Mouse (Mus musculus) CH12.LX (cell line): ENCODE measurements around the gene Ccdc148. TPM values are rescaled to one million over a fixed set of nuclear protein-coding genes. Genes with fewer than 3 reads are reported as not detected.

Experiments used
- DNase-seq: peaks from one replicate; pipeline ENCODE4 v3.0.0-alpha.2; 2013; ENCODE audit errors: extremely low read depth
- H3K27ac ChIP-seq: 2 replicates; pipeline ENCODE4 v1.5.1; 2012; ENCODE audit warnings: low read depth, mild to moderate bottlenecking, control low read depth, moderate library complexity; ENCODE audit not compliant: insufficient read depth
- H3K27me3 ChIP-seq: replicated peaks from 2 replicates; pipeline ENCODE3; 2012; ENCODE audit warnings: inconsistent platforms
- H3K36me3 ChIP-seq, 2 experiments: replicated peaks in 1 of 2; 2 replicates each; pipeline versions ENCODE3 to v1.6.1; 2012; ENCODE audit warnings: inconsistent platforms in 1 of 2, low read length in 1 of 2, mild to moderate bottlenecking in 1 of 2, mixed read lengths in 1 of 2, moderate library complexity in 1 of 2; ENCODE audit not compliant: control insufficient read depth in 1 of 2, insufficient read depth in 1 of 2
- H3K4me1 ChIP-seq, 2 experiments: 2 replicates each; pipeline ENCODE4 v1.6.1; 2012; ENCODE audit warnings: inconsistent platforms in 1 of 2, moderate library complexity in 1 of 2; ENCODE audit not compliant: insufficient read depth in 2 of 2, control insufficient read depth in 1 of 2
- H3K4me2 ChIP-seq: 2 replicates; pipeline ENCODE4 v1.6.1; 2012; ENCODE audit warnings: low read depth, mild to moderate bottlenecking, control low read depth; ENCODE audit not compliant: poor library complexity, insufficient read depth, severe bottlenecking
- H3K4me3 ChIP-seq, 3 experiments: fragments of 150-350 bp in 1 of 3; sonication (generic) in 1 of 3; replicated peaks in 1 of 3; 2 replicates each; pipeline versions ENCODE3 to v1.5.1; 2011 to 2012; ENCODE audit warnings: low read depth in 2 of 3, low read length in 2 of 3, mild to moderate bottlenecking in 2 of 3, moderate library complexity in 2 of 3, control low read depth in 1 of 3, improper control_type of control experiment in 1 of 3, inconsistent platforms in 1 of 3, mixed read lengths in 1 of 3; ENCODE audit not compliant: poor library complexity in 1 of 3
- H3K79me2 ChIP-seq: replicated peaks from 2 replicates; pipeline ENCODE4 v1.6.1; 2012; ENCODE audit warnings: mild to moderate bottlenecking, moderate library complexity; ENCODE audit not compliant: control insufficient read depth, poor library complexity, insufficient read depth, severe bottlenecking; ENCODE audit errors: extremely low read depth
- H3K9ac ChIP-seq: 2 replicates; pipeline ENCODE4 v1.6.1; 2012; ENCODE audit warnings: low read depth, mild to moderate bottlenecking, control low read depth, moderate library complexity; ENCODE audit not compliant: insufficient read depth
- H3K9me3 ChIP-seq: replicated peaks from 2 replicates; pipeline ENCODE3; 2012; ENCODE audit warnings: low read length, inconsistent platforms, mixed read lengths
- BHLHE40 ChIP-seq: IDR thresholded peaks from 2 replicates; pipeline ENCODE4 v1.6.1; 2011; ENCODE audit warnings: mild to moderate bottlenecking, low read depth, low read length, improper control_type of control experiment
- CTCF ChIP-seq, 2 experiments: IDR thresholded peaks in 1 of 2; conservative IDR thresholded peaks in 1 of 2; 2 replicates each; pipeline ENCODE4 v1.5.1; 2011 to 2012; ENCODE audit warnings: low read depth in 2 of 2, low read length in 2 of 2, improper control_type of control experiment in 1 of 2, inconsistent platforms in 1 of 2, mild to moderate bottlenecking in 1 of 2, moderate library complexity in 1 of 2
- E2F4 ChIP-seq: IDR thresholded peaks from 2 replicates; pipeline ENCODE4 v1.6.1; 2011; ENCODE audit warnings: low read depth, low read length, improper control_type of control experiment; ENCODE audit not compliant: insufficient replicate concordance
- ELF1 ChIP-seq: IDR thresholded peaks from 2 replicates; pipeline ENCODE4 v1.6.1; 2014; ENCODE audit warnings: low read depth, mild to moderate bottlenecking, inconsistent platforms, low read length, improper control_type of control experiment
- ETS1 ChIP-seq: conservative IDR thresholded peaks from 2 replicates; pipeline ENCODE4 v1.6.1; 2012; ENCODE audit warnings: low read depth, mild to moderate bottlenecking, inconsistent platforms, low read length, improper control_type of control experiment, moderate library complexity
- GABPA ChIP-seq: IDR thresholded peaks from 2 replicates; pipeline ENCODE4 v1.6.1; 2012; ENCODE audit warnings: low read depth, low read length, improper control_type of control experiment, inconsistent platforms; ENCODE audit not compliant: insufficient replicate concordance
- HCFC1 ChIP-seq: IDR thresholded peaks from 2 replicates; pipeline ENCODE4 v1.6.1; 2012; ENCODE audit warnings: low read depth, mild to moderate bottlenecking, inconsistent platforms, low read length, improper control_type of control experiment
- IRF4 ChIP-seq: IDR thresholded peaks from 2 replicates; pipeline ENCODE4 v1.6.1; 2014; ENCODE audit warnings: low read depth, mild to moderate bottlenecking, inconsistent platforms, low read length, improper control_type of control experiment
- MAX ChIP-seq: IDR thresholded peaks from 2 replicates; pipeline ENCODE4 v1.6.1; 2011; ENCODE audit warnings: low read length, improper control_type of control experiment
- MAZ ChIP-seq: IDR thresholded peaks from 2 replicates; pipeline ENCODE4 v1.6.1; 2012; ENCODE audit warnings: low read depth, mild to moderate bottlenecking, inconsistent platforms, low read length, improper control_type of control experiment, moderate library complexity
- MEF2A ChIP-seq: IDR thresholded peaks from 2 replicates; pipeline ENCODE4 v1.6.1; 2014; ENCODE audit warnings: low read depth, mild to moderate bottlenecking, inconsistent platforms, low read length, improper control_type of control experiment, borderline replicate concordance
- MYC ChIP-seq: IDR thresholded peaks from 2 replicates; pipeline ENCODE4 v1.6.1; 2011; ENCODE audit warnings: low read depth, mild to moderate bottlenecking, improper control_type of control experiment, low read length
- NRF1 ChIP-seq: IDR thresholded peaks from 2 replicates; pipeline ENCODE4 v1.6.1; 2014; ENCODE audit warnings: low read depth, mild to moderate bottlenecking, inconsistent platforms, low read length, improper control_type of control experiment, moderate library complexity
- PAX5 ChIP-seq: IDR thresholded peaks from 2 replicates; pipeline ENCODE4 v1.6.1; 2012; ENCODE audit warnings: low read length, inconsistent platforms, mixed read lengths
- POLR2A ChIP-seq: IDR thresholded peaks from 2 replicates; pipeline ENCODE4 v1.6.1; 2011; ENCODE audit warnings: low read depth, mild to moderate bottlenecking, improper control_type of control experiment, low read length
- POLR2AphosphoS2 ChIP-seq: IDR thresholded peaks from 2 replicates; pipeline ENCODE4 v1.6.1; 2011; ENCODE audit warnings: low read depth, low read length, improper control_type of control experiment
- RAD21 ChIP-seq: IDR thresholded peaks from 2 replicates; pipeline ENCODE4 v1.6.1; 2011; ENCODE audit warnings: low read depth, mild to moderate bottlenecking, low read length, improper control_type of control experiment, moderate library complexity
- SIN3A ChIP-seq: IDR thresholded peaks from 2 replicates; pipeline ENCODE4 v1.6.1; 2012; ENCODE audit warnings: low read length, improper control_type of control experiment, inconsistent platforms
- TCF12 ChIP-seq: IDR thresholded peaks from 2 replicates; pipeline ENCODE4 v1.6.1; 2014; ENCODE audit warnings: low read depth, mild to moderate bottlenecking, inconsistent platforms, low read length, improper control_type of control experiment
- USF1 ChIP-seq: IDR thresholded peaks from 2 replicates; pipeline ENCODE4 v1.6.1; 2014; ENCODE audit warnings: low read depth, mild to moderate bottlenecking, inconsistent platforms, low read length, improper control_type of control experiment
- USF2 ChIP-seq: conservative IDR thresholded peaks from 2 replicates; pipeline ENCODE4 v1.6.1; 2011; ENCODE audit warnings: low read depth, low read length, improper control_type of control experiment
- ZC3H11A ChIP-seq: IDR thresholded peaks from 2 replicates; pipeline ENCODE4 v1.6.1; 2012; ENCODE audit warnings: low read depth, mild to moderate bottlenecking, inconsistent platforms, low read length, improper control_type of control experiment
- ZKSCAN1 ChIP-seq: IDR thresholded peaks from 2 replicates; pipeline ENCODE4 v1.6.1; 2012; ENCODE audit warnings: low read depth, inconsistent platforms, low read length, improper control_type of control experiment, borderline replicate concordance
- ZMIZ1 ChIP-seq: IDR thresholded peaks from 2 replicates; pipeline ENCODE4 v1.6.1; 2012; ENCODE audit warnings: low read depth, mild to moderate bottlenecking, inconsistent platforms, low read length, improper control_type of control experiment
- dilution Hi-C: fragments of 300-500 bp; cut with MboI; formaldehyde crosslinking; loops from 2 replicates; pipeline ENCODE4 v1.14.3; 2020; ENCODE audit warnings: low sequenced_read_pairs; ENCODE audit not compliant: extremely low pct_unique_long_range_greater_than_20kb, extremely low pct_ligation_motif_present
- in situ Hi-C: fragments of 300-500 bp; cut with MboI; formaldehyde crosslinking; loops from 3 replicates; pipeline ENCODE4 v1.14.3; 2019; ENCODE audit warnings: low sequenced_read_pairs, low pct_ligation_motif_present, low pct_unique_long_range_greater_than_20kb, mixed read lengths
- polyA plus RNA-seq: library from polyadenylated mRNA; unstranded; fragments of >175 nt; gene quantifications from 2 replicates; pipeline ENCODE4 v1.2.1, GENCODE M21; 2012; ENCODE audit warnings: low read depth; ENCODE audit not compliant: insufficient read length
- total RNA-seq, 2 experiments: library from RNA; depleted of rRNA; stranded (reverse); fragments of 300-350 nt in 1 of 2; fragments of >200 nt in 1 of 2; gene quantifications; 2 replicates each; pipeline ENCODE4 v1.2.3; 2012 to 2014

The Ccdc148 gene
- total and polyA plus RNA-seq, 3 experiments, result not detected

DNA sequence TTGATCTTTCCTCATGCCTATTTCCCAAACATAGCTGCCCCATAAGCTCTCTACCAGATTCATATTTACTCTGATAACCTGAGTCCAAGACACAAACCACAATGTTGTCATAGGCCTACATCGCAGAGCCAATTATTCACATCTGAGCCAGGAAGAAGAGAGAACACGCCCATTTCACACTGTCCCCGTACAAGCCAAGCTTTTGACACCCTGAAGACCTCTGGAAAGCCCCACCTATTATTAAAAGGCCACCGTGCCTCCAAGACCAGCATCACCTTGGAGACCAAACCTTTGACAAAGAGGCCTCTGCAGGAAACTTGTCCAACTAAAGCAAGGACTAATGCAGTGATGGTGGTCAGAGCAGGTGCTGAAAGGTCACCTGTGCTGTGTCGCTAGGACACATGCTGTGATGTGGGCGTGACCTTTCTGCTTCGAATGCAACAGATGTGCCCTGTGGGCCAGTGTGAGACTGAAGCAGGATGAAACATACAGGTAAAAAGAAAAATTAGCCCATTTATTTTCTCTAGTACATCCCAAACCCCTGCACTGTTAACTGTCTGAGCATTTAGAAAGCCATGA lies 106.9 kb downstream of the Ccdc148 start:
- no peak overlapping the region for H3K4me2 ChIP-seq
- TF ChIP-seq ELF1 (no peak), RAD21 (no peak), CTCF (conservative IDR thresholded peaks at IDR 0.05 in 1 of 2, IDR thresholded peaks at IDR 0.05 in 1 of 2; ENCODE audit: low read depth in 2 of 2, low read length in 2 of 2) (no peak), IRF4 (no peak), ZMIZ1 (no peak), ZKSCAN1 (no peak), MAZ (no peak), ETS1 (no peak), SIN3A (no peak), POLR2A (no peak), USF2 (no peak), MEF2A (no peak), E2F4 (no peak), ZC3H11A (no peak), PAX5 (no peak), POLR2AphosphoS2 (no peak)
- TF ChIP-seq, all 38 proteins: peak for 0
- DNase-seq, result no peak
- Histone ChIP-seq H3K4me1 (no peaks in the 10 kb centered on the region), H3K27ac (no peak overlapping the region), H3K27me3 (no peaks in the 10 kb centered on the region), H3K9me3 (peaks cover 34% of the 10 kb centered on the region), H3K9ac (no peak overlapping the region), H3K36me3 (no peaks in the 10 kb centered on the region), H3K4me3 (no peak overlapping the region), H3K79me2 (no peaks in the 10 kb centered on the region)
- in situ Hi-C loops, result no loop called here
- dilution Hi-C loops, result no loop called here

DNA sequence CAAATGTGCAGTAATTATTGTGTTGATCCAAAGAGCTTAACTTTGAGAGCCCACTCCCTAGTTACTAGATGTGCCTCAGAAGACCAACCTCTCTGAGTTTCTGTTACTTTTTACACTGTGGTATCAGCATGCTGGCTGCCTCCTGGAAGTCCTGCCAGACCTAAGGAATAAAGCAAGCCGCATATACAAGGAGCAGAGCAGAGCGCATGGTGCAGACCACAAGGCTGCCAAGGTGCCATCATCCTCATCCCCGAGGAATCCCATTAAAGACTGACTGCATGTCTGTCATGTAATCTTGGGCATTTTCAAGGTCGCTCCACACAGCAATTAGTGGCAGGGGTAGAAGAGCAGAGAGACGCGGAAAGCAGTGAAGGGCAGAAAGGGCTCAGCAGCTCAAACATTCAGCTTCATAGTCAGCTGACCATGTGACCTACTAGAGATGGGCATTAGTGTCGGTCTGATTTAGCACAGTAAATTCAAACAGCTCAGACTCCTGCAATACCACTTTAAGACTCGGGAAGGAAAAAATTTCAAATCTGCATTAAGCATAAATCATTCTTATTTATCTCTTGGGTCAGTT lies 110.1 kb downstream of the Ccdc148 start:
- Histone ChIP-seq H3K9me3 (peaks cover 50% of the 10 kb centered on the region), H3K4me2 (no peak overlapping the region), H3K4me1 (no peaks in the 10 kb centered on the region), H3K36me3 (no peaks in the 10 kb centered on the region), H3K9ac (no peak overlapping the region), H3K4me3 (no peak overlapping the region), H3K79me2 (no peaks in the 10 kb centered on the region), H3K27me3 (no peaks in the 10 kb centered on the region), H3K27ac (no peak overlapping the region)
- dilution Hi-C loops (no loop called here), in situ Hi-C loops (no loop called here)
- no peak for TF ChIP-seq ZC3H11A
- TF ChIP-seq MYC, result no peak
- no peak for TF ChIP-seq HCFC1
- TF ChIP-seq IRF4, result no peak
- no peak for TF ChIP-seq BHLHE40
- no peak for TF ChIP-seq ZKSCAN1
- TF ChIP-seq GABPA, result no peak
- TF ChIP-seq E2F4, result no peak
- TF ChIP-seq NRF1, result no peak
- no peak for TF ChIP-seq RAD21
- no peak for TF ChIP-seq USF1
- TF ChIP-seq MAX, result no peak
- no peak for TF ChIP-seq TCF12
- TF ChIP-seq POLR2AphosphoS2, result no peak
- no peak for DNase-seq
